29 mouse cellular contexts compared by ENCODE assay signal in the genomic region with DNA sequence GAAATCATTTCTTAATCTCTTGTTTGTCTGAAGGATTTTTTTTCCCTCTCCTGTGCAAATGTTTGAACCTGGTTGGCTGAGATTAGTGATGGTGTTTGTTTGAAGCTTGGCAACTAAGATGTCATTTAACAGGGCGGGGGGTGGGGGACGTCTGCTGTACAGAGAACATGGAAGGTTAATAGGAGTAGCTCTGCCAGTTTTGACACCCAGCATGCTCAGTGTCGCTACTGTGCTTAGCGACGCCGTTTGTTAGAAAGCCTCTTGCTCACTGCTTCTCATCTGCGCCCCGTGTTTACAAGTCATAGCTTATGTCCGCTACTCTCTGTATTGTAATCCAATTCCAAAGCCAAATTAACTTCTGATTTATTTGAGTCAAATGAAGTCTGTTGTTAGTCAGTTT. TPM values are rescaled to one million over a fixed set of nuclear protein-coding genes. Genes with fewer than 3 reads are reported as not detected.
A peak's percentile ranks its signal among the peaks of the same experiment; 100 is the strongest.
DNase-seq lines count a peak whose midpoint lies in the region; ATAC-seq and TF ChIP-seq lines count a peak whose summit lies in the region.
"Had no signal": no experiment of that assay in that cellular context is flagged by ENCODE, and none has a peak within 500 bp of the region (broad histone marks: within the 10 kb centered on the region; RNA-seq: fewer than 3 reads in every experiment).

No protein-coding gene starts in this region.

- no peak overlapping the region for H3K4me2 ChIP-seq in forebrain, embryonic 15.5 days (replicated peaks)
- H3K4me2 ChIP-seq in forebrain, embryonic 12.5 days, result no peak overlapping the region
- H3K4me2 ChIP-seq in midbrain, embryonic 14.5 days (ENCODE audit: low read length), result no peak overlapping the region
- no peak overlapping the region for H3K4me2 ChIP-seq in midbrain, embryonic 11.5 days
- H3K4me2 ChIP-seq: embryonic facial prominence, embryonic 13.5 days; heart, embryonic 12.5 days; heart, embryonic 15.5 days; hindbrain, embryonic 13.5 days; intestine, embryonic 15.5 days had no signal

- H3K9ac ChIP-seq in forebrain, embryonic 15.5 days (replicated peaks), result no peak overlapping the region
- no peak overlapping the region for H3K9ac ChIP-seq in forebrain, embryonic 12.5 days
- H3K9ac ChIP-seq in midbrain, embryonic 14.5 days (replicated peaks; ENCODE audit: low read length), result no peak overlapping the region
- H3K9ac ChIP-seq in midbrain, embryonic 11.5 days (ENCODE audit: low read length), result no peak overlapping the region
- H3K9ac ChIP-seq: embryonic facial prominence, embryonic 13.5 days; heart, embryonic 12.5 days; heart, embryonic 15.5 days; hindbrain, embryonic 13.5 days; intestine, embryonic 15.5 days had no signal

- WGBS in forebrain, embryonic 15.5 days, result 51% methylated on average over 9 of the region's 9 CpGs
- WGBS in forebrain, embryonic 12.5 days, result 78% methylated on average over 9 of the region's 9 CpGs
- 65% methylated on average over 9 of the region's 9 CpGs for WGBS in midbrain, embryonic 14.5 days
- WGBS in midbrain, embryonic 11.5 days, result 85% methylated on average over 9 of the region's 9 CpGs

- ATAC-seq in forebrain, embryonic 15.5 days (replicated peaks), result no peak
- no peak for ATAC-seq in forebrain, embryonic 12.5 days (ENCODE audit: low FRiP score)
- ATAC-seq in midbrain, embryonic 14.5 days (ENCODE audit: low FRiP score, low TSS enrichment), result no peak
- no peak for ATAC-seq in midbrain, embryonic 11.5 days (ENCODE audit: low FRiP score)
- ATAC-seq: hindbrain, embryonic 16.5 days; intestine, embryonic 15.5 days; Patski had no signal

- H3K4me1 ChIP-seq in forebrain, embryonic 15.5 days, result peaks cover 20% of the 10 kb centered on the region
- H3K4me1 ChIP-seq in forebrain, embryonic 12.5 days, result no peaks in the 10 kb centered on the region
- H3K4me1 ChIP-seq in midbrain, embryonic 14.5 days (ENCODE audit: control insufficient read depth, insufficient read depth, low read length), result no peaks in the 10 kb centered on the region
- H3K4me1 ChIP-seq in midbrain, embryonic 11.5 days (ENCODE audit: control insufficient read depth, insufficient read depth, low read length), result no peaks in the 10 kb centered on the region
- H3K4me1 ChIP-seq: embryonic facial prominence, embryonic 10.5 days; embryonic facial prominence, embryonic 13.5 days; heart, embryonic 12.5 days; heart, embryonic 15.5 days; hindbrain, embryonic 10.5 days; intestine, embryonic 15.5 days had no signal

- no peak for TF ChIP-seq CTCF in layer of hippocampus, adult 2 months (conservative IDR thresholded peaks at IDR 0.05)

- no peaks in the 10 kb centered on the region for H3K27me3 ChIP-seq in forebrain, embryonic 15.5 days
- no peaks in the 10 kb centered on the region for H3K27me3 ChIP-seq in forebrain, embryonic 12.5 days
- no peaks in the 10 kb centered on the region for H3K27me3 ChIP-seq in midbrain, embryonic 14.5 days (ENCODE audit: control insufficient read depth, insufficient read depth, low read length)
- H3K27me3 ChIP-seq in midbrain, embryonic 11.5 days (ENCODE audit: control insufficient read depth, insufficient read depth, low read length), result no peaks in the 10 kb centered on the region
- H3K27me3 ChIP-seq: embryonic facial prominence, embryonic 13.5 days; heart, embryonic 12.5 days; heart, embryonic 15.5 days; hindbrain, embryonic 13.5 days; intestine, embryonic 15.5 days; Patski had no signal

- H3K4me3 ChIP-seq in forebrain, embryonic 15.5 days, result no peak overlapping the region
- H3K4me3 ChIP-seq in forebrain, embryonic 12.5 days (replicated peaks), result no peak overlapping the region
- H3K4me3 ChIP-seq in layer of hippocampus, adult 2 months, result no peak overlapping the region
- no peak overlapping the region for H3K4me3 ChIP-seq in midbrain, embryonic 14.5 days (replicated peaks; ENCODE audit: low read depth, low read length)
- H3K4me3 ChIP-seq in midbrain, embryonic 11.5 days (ENCODE audit: low read depth, low read length), result no peak overlapping the region
- H3K4me3 ChIP-seq: embryonic facial prominence, embryonic 10.5 days; embryonic facial prominence, embryonic 13.5 days; erythroblast, embryonic 14.5 days; heart, embryonic 12.5 days; heart, embryonic 15.5 days; hindbrain, embryonic 10.5 days; hindbrain, embryonic 13.5 days; intestine, embryonic 15.5 days had no signal

- H3K27ac ChIP-seq in forebrain, embryonic 15.5 days (replicated peaks), result 0 out of 2 replicates have a peak overlapping the region, but pooled peaks have one; percentile 4
- H3K27ac ChIP-seq in forebrain, embryonic 12.5 days, result no peak overlapping the region
- H3K27ac ChIP-seq in layer of hippocampus, adult 2 months, result peak overlapping the region; percentile 25; the same call in 1 of the 2 replicates
- H3K27ac ChIP-seq in midbrain, embryonic 14.5 days (replicated peaks; ENCODE audit: low read depth, low read length), result no peak overlapping the region
- no peak overlapping the region for H3K27ac ChIP-seq in midbrain, embryonic 11.5 days (ENCODE audit: low read depth, low read length)
- H3K27ac ChIP-seq: embryonic facial prominence, embryonic 10.5 days; embryonic facial prominence, embryonic 13.5 days; heart, embryonic 15.5 days; hindbrain, embryonic 10.5 days; hindbrain, embryonic 13.5 days; intestine, embryonic 15.5 days had no signal

- no peaks in the 10 kb centered on the region for H3K9me3 ChIP-seq in forebrain, embryonic 15.5 days
- H3K9me3 ChIP-seq in forebrain, embryonic 12.5 days, result no peaks in the 10 kb centered on the region
- no peaks in the 10 kb centered on the region for H3K9me3 ChIP-seq in midbrain, embryonic 14.5 days (ENCODE audit: control insufficient read depth, low read length)
- no peaks in the 10 kb centered on the region for H3K9me3 ChIP-seq in midbrain, embryonic 11.5 days (ENCODE audit: control insufficient read depth, low read length)
- H3K9me3 ChIP-seq: embryonic facial prominence, embryonic 10.5 days; embryonic facial prominence, embryonic 13.5 days; heart, embryonic 15.5 days; hindbrain, embryonic 10.5 days; hindbrain, embryonic 13.5 days; intestine, embryonic 15.5 days had no signal

- DNase-seq in layer of hippocampus, adult 2 months (ENCODE audit: low spot score in 2 of 2), result peak; percentile 27 to 28
- no peak for DNase-seq in layer of hippocampus, postnatal 25 days (ENCODE audit: extremely low spot score in 1 of 2, low spot score in 1 of 2)
- DNase-seq in midbrain, embryonic 14.5 days, result peak; percentile 19
- DNase-seq in midbrain, embryonic 11.5 days (ENCODE audit: low spot score, missing footprints), result no peak
- DNase-seq: adrenal gland, postnatal 10 days; B cell, adult 2 months; cerebellum, adult 11-12 months; cerebellum, adult 8-10 months; cerebellum, postnatal 10 days; cerebellum, postnatal 36 days; embryo, embryonic 11 days; gastrocnemius, postnatal 25 days; heart, adult 18-20 months; heart, postnatal 10 days; heart, postnatal 36 days had no signal

- no peaks in the 10 kb centered on the region for H3K36me3 ChIP-seq in forebrain, embryonic 15.5 days
- no peaks in the 10 kb centered on the region for H3K36me3 ChIP-seq in forebrain, embryonic 12.5 days (replicated peaks)
- no peaks in the 10 kb centered on the region for H3K36me3 ChIP-seq in midbrain, embryonic 14.5 days (ENCODE audit: control insufficient read depth, insufficient read depth, low read length)
- no peaks in the 10 kb centered on the region for H3K36me3 ChIP-seq in midbrain, embryonic 11.5 days (ENCODE audit: control insufficient read depth, insufficient read depth, low read length)
- H3K36me3 ChIP-seq: embryonic facial prominence, embryonic 10.5 days; embryonic facial prominence, embryonic 13.5 days; G1E; heart, embryonic 12.5 days; heart, embryonic 15.5 days; hindbrain, embryonic 10.5 days; hindbrain, embryonic 13.5 days; intestine, embryonic 15.5 days had no signal

RNA-seq across cellular contexts. Expression of a gene that starts 25.0 kb away (rescaled TPM):
- 29.3 and 30.4 TPM in 2 replicates for polyA plus RNA-seq in forebrain, embryonic 15.5 days (2015; fragmentation: Nextera tagmentation; extraction: Ambion mirVana)
- 5.8 and 6.4 TPM in 2 replicates for polyA plus RNA-seq in forebrain, embryonic 12.5 days (2016; fragmentation: Nextera tagmentation; extraction: Ambion mirVana)
- total RNA-seq in layer of hippocampus, adult 2 months (2021), result 100 to 1,000 TPM; 187 to 203 TPM
- total RNA-seq in layer of hippocampus, postnatal 25 days (2021), result 100 to 1,000 TPM; 189 to 204 TPM
- polyA plus RNA-seq in midbrain, embryonic 14.5 days (2014; fragmentation: Nextera tagmentation; extraction: Ambion mirVana), result 34.4 and 43.7 TPM in 2 replicates
- 7.2 TPM in 2 replicates for polyA plus RNA-seq in midbrain, embryonic 11.5 days (2014; fragmentation: Nextera tagmentation; extraction: Ambion mirVana)
- total RNA-seq: CH12.LX had no signal
- polyA plus RNA-seq: erythroblast, embryonic 14.5 days; G1E had no signal

RNA-seq across cellular contexts. Expression of a gene that starts 37.5 kb away (rescaled TPM):
- polyA plus RNA-seq in forebrain, embryonic 15.5 days (2015; fragmentation: Nextera tagmentation; extraction: Ambion mirVana), result 177 and 181 TPM in 2 replicates
- 160 and 173 TPM in 2 replicates for polyA plus RNA-seq in forebrain, embryonic 12.5 days (2016; fragmentation: Nextera tagmentation; extraction: Ambion mirVana)
- total RNA-seq in layer of hippocampus, adult 2 months (2021), result 10 to 100 TPM; 58.0 to 61.4 TPM
- total RNA-seq in layer of hippocampus, postnatal 25 days (2021), result 10 to 100 TPM; 60.9 to 65.4 TPM
- 145 TPM in 2 replicates for polyA plus RNA-seq in midbrain, embryonic 14.5 days (2014; fragmentation: Nextera tagmentation; extraction: Ambion mirVana)
- 217 and 228 TPM in 2 replicates for polyA plus RNA-seq in midbrain, embryonic 11.5 days (2014; fragmentation: Nextera tagmentation; extraction: Ambion mirVana)

Comparison
In these comparisons a context has a peak if more than half of its experiments do, and no peak if none do; other contexts are left out.
1. H3K27ac ChIP-seq: peak in forebrain, embryonic 15.5 days (single experiment) and layer of hippocampus, adult 2 months (single experiment); none in forebrain, embryonic 12.5 days (single experiment), midbrain, embryonic 14.5 days (single experiment) and midbrain, embryonic 11.5 days (single experiment).
2. DNase-seq: peak in layer of hippocampus, adult 2 months (2 of 2) and midbrain, embryonic 14.5 days (single experiment); none in layer of hippocampus, postnatal 25 days (0 of 2) and midbrain, embryonic 11.5 days (single experiment).